Mouse (Mus musculus) limb, embryonic 11.5 days (tissue): ENCODE results near the gene Rbm8a. TPM values are rescaled to one million over a fixed set of nuclear protein-coding genes. Genes with fewer than 3 reads are reported as not detected.

ENCODE experiments used
- ATAC-seq: fragments of 200-750 bp; cut with Nextera tagmentation; 2 replicates; pipeline ENCODE4 v1.8.0; 2017; ENCODE audit warnings: low read depth; ENCODE audit not compliant: insufficient number of reproducible peaks, low FRiP score, low TSS enrichment
- DNase-seq: peaks from one replicate; pipeline ENCODE4 v3.0.0-alpha.2; 2015; ENCODE audit warnings: low spot score
- H3K27ac ChIP-seq: fragments of 300-500 bp; sonication (generic); replicated peaks from 2 replicates; pipeline ENCODE4 v1.5.1; 2014; ENCODE audit warnings: low read depth, mild to moderate bottlenecking, low read length
- H3K27me3 ChIP-seq: fragments of 300-500 bp; sonication (generic); 2 replicates; pipeline ENCODE4 v1.6.1; 2014; ENCODE audit warnings: mild to moderate bottlenecking, low read length, mixed read lengths; ENCODE audit not compliant: control insufficient read depth, insufficient read depth
- H3K36me3 ChIP-seq: fragments of 300-500 bp; sonication (generic); 2 replicates; pipeline ENCODE4 v1.6.1; 2014; ENCODE audit warnings: mild to moderate bottlenecking, low read length, moderate library complexity, mixed read lengths; ENCODE audit not compliant: control insufficient read depth, insufficient read depth
- H3K4me1 ChIP-seq: fragments of 300-500 bp; sonication (generic); 2 replicates; pipeline ENCODE4 v1.6.1; 2014; ENCODE audit warnings: low read length, mixed read lengths; ENCODE audit not compliant: control insufficient read depth, insufficient read depth
- H3K4me2 ChIP-seq: fragments of 300-500 bp; sonication (generic); 2 replicates; pipeline ENCODE4 v1.6.1; 2014; ENCODE audit warnings: low read depth, mild to moderate bottlenecking, moderate library complexity; ENCODE audit not compliant: severe bottlenecking
- H3K4me3 ChIP-seq: fragments of 300-500 bp; sonication (generic); 2 replicates; pipeline ENCODE4 v1.5.1; 2014; ENCODE audit warnings: low read depth, low read length
- H3K9ac ChIP-seq: fragments of 300-500 bp; sonication (generic); 2 replicates; pipeline ENCODE4 v1.6.1; 2014; ENCODE audit warnings: mild to moderate bottlenecking, low read length
- H3K9me3 ChIP-seq: fragments of 300-500 bp; sonication (generic); 2 replicates; pipeline ENCODE4 v1.6.1; 2016; ENCODE audit warnings: low read length; ENCODE audit not compliant: control insufficient read depth
- WGBS: fragments of 180-500 bp; shearing (Covaris S2); extraction: QIAGEN DNeasy Blood & Tissue Kit; methylation state at CpG from one replicate; pipeline ENCODE4 v1.1.7; 2014; 5-methylcytosine and 5-hydroxymethylcytosine counted together
- polyA plus RNA-seq: library from polyadenylated mRNA; unstranded; fragments of >200 nt; fragmentation: Nextera tagmentation; extraction: Ambion mirVana; gene quantifications from 2 replicates; pipeline ENCODE4 v1.2.1, GENCODE M21; 2014

The Rbm8a gene
- polyA plus RNA-seq, 1 experiment from 2014 or later: 241 TPM

DNA sequence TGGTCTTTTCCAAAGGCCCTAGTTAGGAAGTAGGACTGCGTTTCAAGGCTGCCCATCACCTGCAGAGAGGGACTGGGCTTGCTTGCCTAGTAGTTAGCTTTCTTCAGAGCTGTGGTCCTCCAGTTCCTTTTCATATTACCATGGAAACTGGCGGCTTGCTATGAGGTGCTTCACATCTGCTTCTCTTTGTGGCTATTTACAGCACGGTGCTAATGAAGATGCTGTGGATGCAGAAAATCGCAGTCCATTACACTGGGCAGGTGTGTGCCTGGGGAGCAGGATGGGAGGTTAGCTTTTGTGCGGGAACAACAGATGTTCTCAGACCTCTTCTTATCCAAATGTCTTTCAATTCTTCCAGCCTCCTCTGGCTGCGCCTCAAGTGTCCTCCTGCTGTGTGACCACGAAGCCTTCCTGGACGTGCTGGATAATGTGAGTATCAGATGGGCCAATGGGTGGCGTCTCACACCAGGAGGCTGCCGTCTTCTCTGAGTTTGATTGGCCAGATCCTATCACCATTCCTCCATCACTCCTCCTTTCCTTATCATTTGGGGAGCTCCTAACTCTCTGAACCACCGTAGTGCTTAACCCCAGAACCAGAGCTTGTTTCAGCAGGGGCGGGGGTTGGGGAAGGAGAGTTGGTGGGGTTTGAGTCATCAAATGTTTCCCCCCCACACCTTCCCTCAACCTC lies 50.7 kb downstream of the Rbm8a start:
- Histone ChIP-seq H3K27me3 (peaks cover 21% of the 10 kb centered on the region), H3K9me3 (no peaks in the 10 kb centered on the region)
- 19% methylated on average over 12 of the region's 12 CpGs for WGBS

More for the DNA sequence above, 50.7 kb downstream of the Rbm8a start:
- no peak overlapping the region for H3K4me2 ChIP-seq
- DNase-seq (no peak), ATAC-seq (no peak)
- no peak overlapping the region for H3K4me3 ChIP-seq
- H3K27ac ChIP-seq: no peak overlapping the region
- H3K36me3 ChIP-seq: no peaks in the 10 kb centered on the region
- no peak overlapping the region for H3K9ac ChIP-seq
- no peaks in the 10 kb centered on the region for H3K4me1 ChIP-seq

Other genes with a start within 250 kb of the Rbm8a start
- not detected in 2 replicates for gene BC107364, start 177.6 kb upstream of the Rbm8a start, polyA plus RNA-seq
- 1.7 and 1.8 TPM in 2 replicates for gene Hfe2, start 104.8 kb upstream of the Rbm8a start, polyA plus RNA-seq
- gene Txnip, start 72.0 kb upstream of the Rbm8a start, polyA plus RNA-seq: 54.4 and 57.9 TPM in 2 replicates
- 0.69 and 1.0 TPM in 2 replicates for gene Gm16253, start 52.9 kb upstream of the Rbm8a start, polyA plus RNA-seq
- gene Polr3gl, start 35.8 kb upstream of the Rbm8a start, polyA plus RNA-seq: 18.8 and 22.8 TPM in 2 replicates
- 1.5 and 1.7 TPM in 2 replicates for gene Ankrd34a, start 33.3 kb upstream of the Rbm8a start, polyA plus RNA-seq
- 5.7 and 6.4 TPM in 2 replicates for gene Lix1l, start 28.8 kb upstream of the Rbm8a start, polyA plus RNA-seq
- gene Pex11b, start 5.4 kb downstream of the Rbm8a start, polyA plus RNA-seq: 48.4 and 49.2 TPM in 2 replicates
- gene Gm42957, start 5.5 kb downstream of the Rbm8a start, polyA plus RNA-seq: 0.11 and 0.34 TPM in 2 replicates
- 0.92 and 0.96 TPM in 2 replicates for gene Itga10, start 15.7 kb downstream of the Rbm8a start, polyA plus RNA-seq
- 0.31 and 0.45 TPM in 2 replicates for gene Ankrd35, start 40.2 kb downstream of the Rbm8a start, polyA plus RNA-seq
- 41.4 and 42.8 TPM in 2 replicates for gene Pias3, start 66.5 kb downstream of the Rbm8a start, polyA plus RNA-seq
- 8.9 and 10.8 TPM in 2 replicates for gene Nudt17, start 78.6 kb downstream of the Rbm8a start, polyA plus RNA-seq
- 38.1 and 42.8 TPM in 2 replicates for gene Polr3c, start 97.7 kb downstream of the Rbm8a start, polyA plus RNA-seq
- gene Rnf115, start 97.7 kb downstream of the Rbm8a start, polyA plus RNA-seq: 70.0 and 70.7 TPM in 2 replicates
- not detected in 2 replicates for gene Pdzk1, start 199.4 kb downstream of the Rbm8a start, polyA plus RNA-seq
- 0.20 and 0.21 TPM in 2 replicates for gene Cd160, start 199.4 kb downstream of the Rbm8a start, polyA plus RNA-seq